8 mouse cellular contexts compared by ENCODE assay signal in the genomic region with DNA sequence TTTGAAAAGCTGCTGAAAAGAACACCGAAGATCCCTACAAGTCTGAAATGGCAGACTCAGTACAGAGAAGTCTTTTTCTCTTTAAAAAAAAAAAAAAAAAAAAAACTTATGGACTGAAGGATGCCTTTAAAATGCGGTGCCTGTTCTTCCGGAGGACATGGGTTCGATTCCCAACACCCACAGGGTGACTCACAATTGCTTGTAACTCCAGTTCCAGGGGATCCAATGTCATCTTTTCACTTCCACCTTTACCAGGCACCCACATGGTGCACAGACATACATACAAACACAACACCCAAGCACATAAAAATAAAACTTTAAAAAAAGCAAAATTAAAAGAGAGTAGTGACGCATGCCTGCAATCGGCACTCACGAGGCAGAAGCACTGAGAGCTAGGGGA. TPM values are rescaled to one million over a fixed set of nuclear protein-coding genes. Genes with fewer than 3 reads are reported as not detected.
DNase-seq lines count a peak whose midpoint lies in the region; ATAC-seq and TF ChIP-seq lines count a peak whose summit lies in the region.

No protein-coding gene starts in this region.

- TF ChIP-seq POLR2A in CH12.LX (IDR thresholded peaks at IDR 0.05; ENCODE audit: low read depth, low read length): no peak

- H3K79me2 ChIP-seq in CH12.LX (replicated peaks; ENCODE audit: control insufficient read depth, extremely low read depth, insufficient read depth, poor library complexity, severe bottlenecking): no peaks in the 10 kb centered on the region

- H3K36me3 ChIP-seq in heart, embryonic 11.5 days (ENCODE audit: control insufficient read depth, insufficient read depth, low read length): no peaks in the 10 kb centered on the region
- H3K36me3 ChIP-seq in CH12.LX (replicated peaks in 1 of 2; ENCODE audit: control insufficient read depth in 1 of 2, insufficient read depth in 1 of 2, low read length in 1 of 2): peaks cover 13 to 29% of the 10 kb centered on the region in 2 experiments
- H3K36me3 ChIP-seq in hindbrain, embryonic 12.5 days: 0 out of 2 replicates have a peak, but pooled peaks cover 4% of the 10 kb centered on the region
- H3K36me3 ChIP-seq in midbrain, embryonic 10.5 days: peaks cover 18% of the 10 kb centered on the region

- TF ChIP-seq RAD21 in CH12.LX (IDR thresholded peaks at IDR 0.05; ENCODE audit: low read depth, low read length): no peak

- no peaks in the 10 kb centered on the region for H3K9me3 ChIP-seq in heart, embryonic 11.5 days (replicated peaks; ENCODE audit: control insufficient read depth, low read length)
- no peaks in the 10 kb centered on the region for H3K9me3 ChIP-seq in CH12.LX (replicated peaks; ENCODE audit: low read length)
- no peaks in the 10 kb centered on the region for H3K9me3 ChIP-seq in hindbrain, embryonic 12.5 days (replicated peaks)
- H3K9me3 ChIP-seq in midbrain, embryonic 10.5 days (replicated peaks): no peaks in the 10 kb centered on the region

- TF ChIP-seq CTCF in CH12.LX (conservative IDR thresholded peaks at IDR 0.05 in 1 of 2, IDR thresholded peaks at IDR 0.05 in 1 of 2; ENCODE audit: low read depth in 2 of 2, low read length in 2 of 2): no peak

- H3K27ac ChIP-seq in heart, embryonic 11.5 days (ENCODE audit: low read depth, low read length): no peak overlapping the region
- no peak overlapping the region for H3K27ac ChIP-seq in CH12.LX (ENCODE audit: insufficient read depth, low read depth)
- H3K27ac ChIP-seq in hindbrain, embryonic 12.5 days: no peak overlapping the region
- H3K27ac ChIP-seq in midbrain, embryonic 10.5 days (replicated peaks): no peak overlapping the region

- no peak for DNase-seq in heart, adult 9 months (ENCODE audit: low spot score in 2 of 2)
- no peak for DNase-seq in CH12.LX (ENCODE audit: extremely low read depth)
- DNase-seq in midbrain, embryonic 10.5 days (ENCODE audit: low spot score): no peak
- no peak for DNase-seq in retina, postnatal 1 day
- no peak for DNase-seq in thymus, postnatal 14 days
- no peak for DNase-seq in cerebellum, adult 8-10 months

- peak overlapping the region; percentile 93 for H3K4me3 ChIP-seq in heart, embryonic 11.5 days (ENCODE audit: low read depth, low read length)
- peak overlapping the region in 2 of 3 experiments; percentile 78 to 86 for H3K4me3 ChIP-seq in CH12.LX (replicated peaks in 1 of 3; ENCODE audit: low read depth in 2 of 3, low read length in 2 of 3, poor library complexity in 1 of 3)
- H3K4me3 ChIP-seq in hindbrain, embryonic 12.5 days: peak overlapping the region; percentile 70
- H3K4me3 ChIP-seq in midbrain, embryonic 10.5 days: peak overlapping the region; percentile 95

- H3K9ac ChIP-seq in heart, embryonic 11.5 days (ENCODE audit: low read depth, low read length): no peak overlapping the region
- peak overlapping the region; percentile 98; the same call in 1 of the 2 replicates for H3K9ac ChIP-seq in CH12.LX (ENCODE audit: insufficient read depth, low read depth)
- H3K9ac ChIP-seq in hindbrain, embryonic 12.5 days: no peak overlapping the region

- in situ Hi-C loops in CH12.LX (cut with MboI; ENCODE audit: low pct_ligation_motif_present, low pct_unique_long_range_greater_than_20kb, low sequenced_read_pairs): no loop called here

- H3K4me1 ChIP-seq in heart, embryonic 11.5 days (ENCODE audit: control insufficient read depth, insufficient read depth, low read length): peaks cover 25% of the 10 kb centered on the region
- H3K4me1 ChIP-seq in CH12.LX (ENCODE audit: control insufficient read depth in 1 of 2, insufficient read depth in 2 of 2): peaks cover 0 to 25% of the 10 kb centered on the region in 2 experiments; a peak in 2 of 4 replicates
- peaks cover 35% of the 10 kb centered on the region for H3K4me1 ChIP-seq in hindbrain, embryonic 12.5 days
- H3K4me1 ChIP-seq in midbrain, embryonic 10.5 days: peaks cover 59% of the 10 kb centered on the region

- ATAC-seq in heart, embryonic 11.5 days (replicated peaks; ENCODE audit: insufficient number of reproducible peaks, low FRiP score, low TSS enrichment): no peak
- no peak for ATAC-seq in hindbrain, embryonic 12.5 days (ENCODE audit: low FRiP score)

- H3K27me3 ChIP-seq in heart, embryonic 11.5 days (ENCODE audit: control insufficient read depth, insufficient read depth, low read length): no peaks in the 10 kb centered on the region
- H3K27me3 ChIP-seq in CH12.LX (replicated peaks): no peaks in the 10 kb centered on the region
- peaks cover 7% of the 10 kb centered on the region for H3K27me3 ChIP-seq in hindbrain, embryonic 12.5 days
- H3K27me3 ChIP-seq in midbrain, embryonic 10.5 days (ENCODE audit: low read depth, poor library complexity, severe bottlenecking): peaks cover 8% of the 10 kb centered on the region

- 84% methylated on average over 7 of the region's 7 CpGs for WGBS in heart, embryonic 11.5 days (ENCODE audit: insufficient replicate concordance)
- 90% methylated on average over 7 of the region's 7 CpGs for WGBS in hindbrain, embryonic 12.5 days
- WGBS in midbrain, embryonic 10.5 days: 93% methylated on average over 7 of the region's 7 CpGs

- H3K4me2 ChIP-seq in heart, embryonic 11.5 days: peak overlapping the region; percentile 73
- H3K4me2 ChIP-seq in CH12.LX (ENCODE audit: insufficient read depth, low read depth, poor library complexity, severe bottlenecking): peak overlapping the region; percentile 95
- H3K4me2 ChIP-seq in hindbrain, embryonic 12.5 days (replicated peaks): peak overlapping the region; percentile 79

- TF ChIP-seq EP300 in CH12.LX (IDR thresholded peaks at IDR 0.05; ENCODE audit: low read length): no peak

- dilution Hi-C loops in CH12.LX (cut with MboI; ENCODE audit: extremely low pct_ligation_motif_present, extremely low pct_unique_long_range_greater_than_20kb, low sequenced_read_pairs): no loop called here

TF ChIP-seq in CH12.LX, 34 proteins besides CTCF, POLR2A, EP300 and RAD21:
- TF ChIP-seq HCFC1 (IDR thresholded peaks at IDR 0.05; ENCODE audit: low read depth, low read length) (no peak), USF2 (conservative IDR thresholded peaks at IDR 0.05; ENCODE audit: low read depth, low read length) (no peak), MXI1 (IDR thresholded peaks at IDR 0.05; ENCODE audit: low read depth, low read length) (no peak), RCOR1 (conservative IDR thresholded peaks at IDR 0.05; ENCODE audit: low read depth, low read length) (no peak), POLR2AphosphoS2 (IDR thresholded peaks at IDR 0.05; ENCODE audit: low read depth, low read length) (no peak), MYC (IDR thresholded peaks at IDR 0.05; ENCODE audit: low read depth, low read length) (no peak), TCF12 (IDR thresholded peaks at IDR 0.05; ENCODE audit: low read depth, low read length) (no peak), SIN3A (IDR thresholded peaks at IDR 0.05; ENCODE audit: low read length) (no peak), PAX5 (IDR thresholded peaks at IDR 0.05; ENCODE audit: low read length) (no peak), E2F4 (IDR thresholded peaks at IDR 0.05; ENCODE audit: insufficient replicate concordance, low read depth, low read length) (no peak), CHD2 (IDR thresholded peaks at IDR 0.05; ENCODE audit: low read length) (no peak), ZC3H11A (IDR thresholded peaks at IDR 0.05; ENCODE audit: low read depth, low read length) (no peak), JUN (IDR thresholded peaks at IDR 0.05; ENCODE audit: insufficient read depth, low read depth, low read length) (no peak)

RNA-seq across cellular contexts. Expression of a gene that starts 1.0 kb away (rescaled TPM):
- 242 and 250 TPM in 2 replicates for polyA plus RNA-seq in heart, embryonic 11.5 days (2014; fragmentation: Nextera tagmentation; extraction: Ambion mirVana)
- total RNA-seq in CH12.LX (2012; rRNA removed) (309 and 328 TPM in 2 replicates), CH12.LX (2014; rRNA removed) (87.9 and 97.1 TPM in 2 replicates)
- polyA plus RNA-seq in CH12.LX (2012; ENCODE audit: insufficient read length, low read depth): 230 and 281 TPM in 2 replicates
- polyA plus RNA-seq in hindbrain, embryonic 12.5 days (2016; fragmentation: Nextera tagmentation; extraction: Ambion mirVana): 239 and 255 TPM in 2 replicates
- 205 and 211 TPM in 2 replicates for polyA plus RNA-seq in midbrain, embryonic 10.5 days (2016; fragmentation: Nextera tagmentation; extraction: Ambion mirVana)

RNA-seq across cellular contexts. Expression of a gene that starts 3.7 kb away (rescaled TPM):
- 84.3 and 90.2 TPM in 2 replicates for polyA plus RNA-seq in heart, embryonic 11.5 days (2014; fragmentation: Nextera tagmentation; extraction: Ambion mirVana)
- 0.08 and 0.17 TPM in 2 replicates for total RNA-seq in CH12.LX (2012; rRNA removed)
- 0.08 and 0.11 TPM in 2 replicates for total RNA-seq in CH12.LX (2014; rRNA removed)
- polyA plus RNA-seq in CH12.LX (2012; ENCODE audit: insufficient read length, low read depth): 0.10 TPM in 1 of 2 replicates, not detected in the other
- 113 and 117 TPM in 2 replicates for polyA plus RNA-seq in hindbrain, embryonic 12.5 days (2016; fragmentation: Nextera tagmentation; extraction: Ambion mirVana)
- polyA plus RNA-seq in midbrain, embryonic 10.5 days (2016; fragmentation: Nextera tagmentation; extraction: Ambion mirVana): 56.0 and 70.5 TPM in 2 replicates

RNA-seq across cellular contexts. Expression of a gene that starts 10.1 kb away (rescaled TPM):
- polyA plus RNA-seq in heart, embryonic 11.5 days (2014; fragmentation: Nextera tagmentation; extraction: Ambion mirVana): 8.0 TPM in 2 replicates
- total RNA-seq in CH12.LX (2012; rRNA removed) (43.3 and 50.4 TPM in 2 replicates), CH12.LX (2014; rRNA removed) (23.8 and 27.8 TPM in 2 replicates)
- 40.0 and 45.4 TPM in 2 replicates for polyA plus RNA-seq in CH12.LX (2012; ENCODE audit: insufficient read length, low read depth)
- 5.1 and 5.2 TPM in 2 replicates for polyA plus RNA-seq in hindbrain, embryonic 12.5 days (2016; fragmentation: Nextera tagmentation; extraction: Ambion mirVana)
- polyA plus RNA-seq in midbrain, embryonic 10.5 days (2016; fragmentation: Nextera tagmentation; extraction: Ambion mirVana): 4.5 and 5.9 TPM in 2 replicates

RNA-seq across cellular contexts. Expression of a gene that starts 36.2 kb away (rescaled TPM):
- polyA plus RNA-seq in heart, embryonic 11.5 days (2014; fragmentation: Nextera tagmentation; extraction: Ambion mirVana): 31.8 and 35.2 TPM in 2 replicates
- total RNA-seq in CH12.LX (2012; rRNA removed) (51.4 and 60.0 TPM in 2 replicates), CH12.LX (2014; rRNA removed) (27.9 and 28.7 TPM in 2 replicates)
- 64.1 and 79.8 TPM in 2 replicates for polyA plus RNA-seq in CH12.LX (2012; ENCODE audit: insufficient read length, low read depth)
- 34.7 and 36.0 TPM in 2 replicates for polyA plus RNA-seq in hindbrain, embryonic 12.5 days (2016; fragmentation: Nextera tagmentation; extraction: Ambion mirVana)
- 25.1 and 26.0 TPM in 2 replicates for polyA plus RNA-seq in midbrain, embryonic 10.5 days (2016; fragmentation: Nextera tagmentation; extraction: Ambion mirVana)

RNA-seq across cellular contexts. Expression of a gene that starts 48.2 kb away (rescaled TPM):
- 2.0 TPM in 2 replicates for polyA plus RNA-seq in heart, embryonic 11.5 days (2014; fragmentation: Nextera tagmentation; extraction: Ambion mirVana)
- total RNA-seq in CH12.LX (2012; rRNA removed) (0.08 and 0.29 TPM in 2 replicates), CH12.LX (2014; rRNA removed) (not detected in 2 replicates)
- polyA plus RNA-seq in CH12.LX (2012; ENCODE audit: insufficient read length, low read depth): 0.18 TPM in 1 of 2 replicates, not detected in the other
- polyA plus RNA-seq in hindbrain, embryonic 12.5 days (2016; fragmentation: Nextera tagmentation; extraction: Ambion mirVana): 39.3 and 46.1 TPM in 2 replicates
- 18.6 and 29.8 TPM in 2 replicates for polyA plus RNA-seq in midbrain, embryonic 10.5 days (2016; fragmentation: Nextera tagmentation; extraction: Ambion mirVana)

Comparison
In these comparisons a context has a peak if more than half of its experiments do, and no peak if none do; other contexts are left out.
1. RNA of a gene that starts 3.7 kb away (polyA plus RNA-seq): 113 to 117 TPM in hindbrain, embryonic 12.5 days, 84.3 to 90.2 TPM in heart, embryonic 11.5 days and 56.0 to 70.5 TPM in midbrain, embryonic 10.5 days; 0.10 TPM in CH12.LX; every median in the first group is over 10 times any median in the second.
2. Peak in every context shown above with its lines, with median percentiles within 50 percentile points of each other: H3K4me2 ChIP-seq and H3K4me3 ChIP-seq.